Mouse (Mus musculus) small intestine, adult 2 months (tissue): ENCODE data around the gene Rfx4.

Experiments
- CTCF ChIP-seq: fragments of 200-500 bp; IDR thresholded peaks from 2 replicates; pipeline ENCODE4 v1.5.1; 2012; ENCODE audit warnings: low read depth, mild to moderate bottlenecking, control low read depth, inconsistent platforms, low read length, moderate library complexity, mixed read lengths; ENCODE audit not compliant: insufficient replicate concordance, insufficient read length; ENCODE audit errors: extremely low read depth
- POLR2A ChIP-seq: fragments of 200-500 bp; IDR thresholded peaks from 2 replicates; pipeline ENCODE4 v1.6.1; 2012; ENCODE audit warnings: low read depth, mild to moderate bottlenecking, control low read depth, inconsistent platforms, low read length, moderate library complexity

GRCm38 (mm10) chr10:84910194-84910593 is 154.3 kb downstream of the Rfx4 start:
- no peak for TF ChIP-seq CTCF
- no peak for TF ChIP-seq POLR2A
